Mouse (Mus musculus): Measurements from ENCODE around the gene Mgll.

Gene Mgll

GRCm38 (mm10) chr6:88828206-88829009 lies 104.2 kb downstream of the Mgll start:
- DNase-seq (ENCODE audit: low read depth) = no peak

GRCm38 (mm10) chr6:88829579-88829978 lies 105.4 kb downstream of the Mgll start:
- no peak for DNase-seq (ENCODE audit: low read depth)

- no peak for DNase-seq (ENCODE audit: low read depth)
These were observed 106.0 kb downstream of the Mgll start for GRCm38 (mm10) chr6:88830112-88830702.

GRCm38 (mm10) chr6:88831456-88831855 lies 107.2 kb downstream of the Mgll start:
- peak; percentile 89 for DNase-seq (ENCODE audit: low read depth)

GRCm38 (mm10) chr6:88832663-88833062 lies 108.5 kb downstream of the Mgll start:
- DNase-seq (ENCODE audit: low read depth) = peak; percentile 77

- peak; percentile 40 for DNase-seq (ENCODE audit: low read depth)
These were observed 109.3 kb downstream of the Mgll start for GRCm38 (mm10) chr6:88833340-88834140.

- DNase-seq (ENCODE audit: low read depth) = peak; percentile 87
These were observed 110.8 kb downstream of the Mgll start for GRCm38 (mm10) chr6:88835047-88835446.

- DNase-seq (ENCODE audit: low read depth) = no peak
These were observed 112.1 kb downstream of the Mgll start for GRCm38 (mm10) chr6:88836178-88836819.

GRCm38 (mm10) chr6:88837999-88838398 lies 113.8 kb downstream of the Mgll start:
- DNase-seq (ENCODE audit: low read depth) = no peak

GRCm38 (mm10) chr6:88838613-88839012 lies 114.4 kb downstream of the Mgll start:
- no peak for DNase-seq (ENCODE audit: low read depth)

GRCm38 (mm10) chr6:88839135-88839970 lies 115.1 kb downstream of the Mgll start:
- no peak for DNase-seq (ENCODE audit: low read depth)

- no peak for DNase-seq (ENCODE audit: low read depth)
These were observed 116.0 kb downstream of the Mgll start for GRCm38 (mm10) chr6:88840211-88840610.

GRCm38 (mm10) chr6:88840791-88841513 lies 116.7 kb downstream of the Mgll start:
- DNase-seq (ENCODE audit: low read depth) = no peak

GRCm38 (mm10) chr6:88841514-88841780 lies 117.2 kb downstream of the Mgll start:
- DNase-seq (ENCODE audit: low read depth) = no peak

- DNase-seq (ENCODE audit: low read depth) = peak; percentile 100
These were observed 117.8 kb downstream of the Mgll start, which contains the start of gene Abtb1 for GRCm38 (mm10) chr6:88841781-88842689. Gene Abtb1, minus strand, starts transcription at chr6:88841984.

GRCm38 (mm10) chr6:88842731-88843151 lies 118.5 kb downstream of the Mgll start:
- no peak for DNase-seq (ENCODE audit: low read depth)

GRCm38 (mm10) chr6:88843241-88843640 lies 119.0 kb downstream of the Mgll start:
- no peak for DNase-seq (ENCODE audit: low read depth)

- DNase-seq (ENCODE audit: low read depth) = no peak
These were observed 119.8 kb downstream of the Mgll start for GRCm38 (mm10) chr6:88843781-88844725.

All from 416B (cell line).